Mouse (Mus musculus): ENCODE data around the gene Dmpk. TPM values are rescaled to one million over a fixed set of nuclear protein-coding genes. Genes with fewer than 3 reads are reported as not detected.

Dmpk gene
- polyA plus RNA-seq, 1 experiment from 2014 or later: 17.7 TPM

DNA sequence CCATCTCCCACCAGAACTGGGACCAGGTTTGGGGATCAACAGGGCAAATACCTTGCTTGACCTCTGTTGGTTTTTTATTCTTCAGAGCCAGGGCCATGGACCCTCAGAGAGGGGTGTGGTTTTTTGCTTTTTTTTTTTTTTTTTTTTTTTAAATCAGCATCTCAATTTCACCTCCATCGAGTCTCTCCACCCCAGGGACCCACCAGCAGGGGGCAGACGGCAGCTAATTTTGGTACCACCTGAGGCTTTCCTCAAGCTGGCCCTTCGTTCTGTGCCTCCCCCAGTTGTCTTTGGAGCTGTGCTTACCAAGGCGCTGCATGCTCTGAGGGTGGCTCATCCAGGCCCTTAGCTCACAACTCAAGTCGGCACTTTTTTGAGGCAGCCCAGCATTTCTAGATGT is 53.7 kb downstream of the Dmpk start:
- Histone ChIP-seq H3K4me3 (no peak overlapping the region), H3K36me3 (peaks cover 70% of the 10 kb centered on the region), H3K9me3 (no peaks in the 10 kb centered on the region), H3K27me3 (ENCODE audit: insufficient read depth, poor library complexity, severe bottlenecking) (no peaks in the 10 kb centered on the region), H3K4me1 (no peaks in the 10 kb centered on the region), H3K27ac (no peak overlapping the region)
- DNase-seq (ENCODE audit: low spot score): no peak
- WGBS: 44% methylated on average over 5 of the region's 5 CpGs

Small RNA genes within 50 kb of the gene (microRNA-seq; reads per million reads assigned to microRNA genes)
- gene Mir3100: not detected

Other genes starting within 250 kb of the Dmpk start
- 0.04 and 0.21 TPM in 2 replicates for gene Mill2, start 243.9 kb upstream of the Dmpk start, polyA plus RNA-seq (2016; fragmentation: Nextera tagmentation; extraction: Ambion mirVana)
- 0.26 and 0.43 TPM in 2 replicates for gene Pglyrp1, start 212.5 kb upstream of the Dmpk start, polyA plus RNA-seq (2016; fragmentation: Nextera tagmentation; extraction: Ambion mirVana)
- gene Ccdc61, start 173.4 kb upstream of the Dmpk start, polyA plus RNA-seq (2016; fragmentation: Nextera tagmentation; extraction: Ambion mirVana): 26.9 and 29.4 TPM in 2 replicates
- gene Nova2, start 158.0 kb upstream of the Dmpk start, polyA plus RNA-seq (2016; fragmentation: Nextera tagmentation; extraction: Ambion mirVana): 0.53 and 0.57 TPM in 2 replicates
- not detected in 2 replicates for gene Nanos2, start 96.4 kb upstream of the Dmpk start, polyA plus RNA-seq (2016; fragmentation: Nextera tagmentation; extraction: Ambion mirVana)
- 2.1 and 3.3 TPM in 2 replicates for gene Mypop, start 92.6 kb upstream of the Dmpk start, polyA plus RNA-seq (2016; fragmentation: Nextera tagmentation; extraction: Ambion mirVana)
- 14.9 and 27.0 TPM in 2 replicates for gene Irf2bp1, start 79.8 kb upstream of the Dmpk start, polyA plus RNA-seq (2016; fragmentation: Nextera tagmentation; extraction: Ambion mirVana)
- 0.36 and 8.6 TPM in 2 replicates for gene Foxa3, start 60.3 kb upstream of the Dmpk start, polyA plus RNA-seq (2016; fragmentation: Nextera tagmentation; extraction: Ambion mirVana)
- gene Sympk, start 59.5 kb upstream of the Dmpk start, polyA plus RNA-seq (2016; fragmentation: Nextera tagmentation; extraction: Ambion mirVana): 34.0 and 44.5 TPM in 2 replicates
- not detected in 2 replicates for gene Rsph6a, start 29.2 kb upstream of the Dmpk start, polyA plus RNA-seq (2016; fragmentation: Nextera tagmentation; extraction: Ambion mirVana)
- gene Dmwd, start 7.6 kb upstream of the Dmpk start, polyA plus RNA-seq (2016; fragmentation: Nextera tagmentation; extraction: Ambion mirVana): 14.8 and 18.0 TPM in 2 replicates
- gene Six5, start 10.7 kb downstream of the Dmpk start, polyA plus RNA-seq (2016; fragmentation: Nextera tagmentation; extraction: Ambion mirVana): 5.7 and 6.1 TPM in 2 replicates
- 1.7 and 2.1 TPM in 2 replicates for gene Gm4969, start 34.5 kb downstream of the Dmpk start, polyA plus RNA-seq (2016; fragmentation: Nextera tagmentation; extraction: Ambion mirVana)
- gene Fbxo46, start 36.0 kb downstream of the Dmpk start, polyA plus RNA-seq (2016; fragmentation: Nextera tagmentation; extraction: Ambion mirVana): 12.2 and 13.1 TPM in 2 replicates
- gene Qpctl, start 65.4 kb downstream of the Dmpk start, polyA plus RNA-seq (2016; fragmentation: Nextera tagmentation; extraction: Ambion mirVana): 10.8 and 12.1 TPM in 2 replicates
- 132 and 142 TPM in 2 replicates for gene Snrpd2, start 65.9 kb downstream of the Dmpk start, polyA plus RNA-seq (2016; fragmentation: Nextera tagmentation; extraction: Ambion mirVana)
- gene Gipr, start 82.3 kb downstream of the Dmpk start, polyA plus RNA-seq (2016; fragmentation: Nextera tagmentation; extraction: Ambion mirVana): 9.7 and 12.8 TPM in 2 replicates
- gene Eml2, start 92.6 kb downstream of the Dmpk start, polyA plus RNA-seq (2016; fragmentation: Nextera tagmentation; extraction: Ambion mirVana): 12.2 and 14.2 TPM in 2 replicates
- gene Gpr4, start 128.7 kb downstream of the Dmpk start, polyA plus RNA-seq (2016; fragmentation: Nextera tagmentation; extraction: Ambion mirVana): 1.0 and 1.8 TPM in 2 replicates
- gene Opa3, start 144.5 kb downstream of the Dmpk start, polyA plus RNA-seq (2016; fragmentation: Nextera tagmentation; extraction: Ambion mirVana): 46.8 and 47.9 TPM in 2 replicates
- 99.0 and 112 TPM in 2 replicates for gene Vasp, start 188.0 kb downstream of the Dmpk start, polyA plus RNA-seq (2016; fragmentation: Nextera tagmentation; extraction: Ambion mirVana)
- 0.13 TPM in 1 of 2 replicates, not detected in the other for gene Ppm1n, start 196.2 kb downstream of the Dmpk start, polyA plus RNA-seq (2016; fragmentation: Nextera tagmentation; extraction: Ambion mirVana)
- 22.4 and 26.0 TPM in 2 replicates for gene Rtn2, start 198.8 kb downstream of the Dmpk start, polyA plus RNA-seq (2016; fragmentation: Nextera tagmentation; extraction: Ambion mirVana)
- 0.24 and 0.27 TPM in 2 replicates for gene Fosb, start 226.2 kb downstream of the Dmpk start, polyA plus RNA-seq (2016; fragmentation: Nextera tagmentation; extraction: Ambion mirVana)